Mouse (Mus musculus) small intestine, adult 2 months (tissue): Measurements from ENCODE around the gene Muc1. TPM values are rescaled to one million over a fixed set of nuclear protein-coding genes. Genes with fewer than 3 reads are reported as not detected.

Source experiments
- H3K27ac ChIP-seq: fragments of 200-500 bp; 2 replicates; pipeline ENCODE4 v1.5.1; 2012; ENCODE audit warnings: low read depth, low read length, control low read depth, inconsistent platforms; ENCODE audit not compliant: insufficient read depth
- H3K27me3 ChIP-seq: fragments of 200-500 bp; 2 replicates; pipeline ENCODE4 v1.6.1; 2012; ENCODE audit warnings: mild to moderate bottlenecking, moderate library complexity, low read length, inconsistent platforms; ENCODE audit not compliant: control insufficient read depth, insufficient read depth
- H3K36me3 ChIP-seq: fragments of 200-500 bp; 2 replicates; pipeline ENCODE4 v1.6.1; 2012; ENCODE audit warnings: mild to moderate bottlenecking, low read length, control low read depth, inconsistent platforms; ENCODE audit not compliant: control insufficient read depth, insufficient read depth
- H3K4me1 ChIP-seq: fragments of 200-500 bp; 2 replicates; pipeline ENCODE4 v1.6.1; 2012; ENCODE audit warnings: low read length, inconsistent platforms, mixed read lengths; ENCODE audit not compliant: control insufficient read depth, insufficient read depth, insufficient read length
- H3K4me3 ChIP-seq: fragments of 200-500 bp; 2 replicates; pipeline ENCODE4 v1.5.1; 2012; ENCODE audit warnings: low read depth, mild to moderate bottlenecking, control low read depth, inconsistent platforms, low read length, moderate library complexity
- CTCF ChIP-seq: fragments of 200-500 bp; IDR thresholded peaks from 2 replicates; pipeline ENCODE4 v1.5.1; 2012; ENCODE audit warnings: low read depth, mild to moderate bottlenecking, control low read depth, inconsistent platforms, low read length, moderate library complexity, mixed read lengths; ENCODE audit not compliant: insufficient replicate concordance, insufficient read length; ENCODE audit errors: extremely low read depth
- POLR2A ChIP-seq: fragments of 200-500 bp; IDR thresholded peaks from 2 replicates; pipeline ENCODE4 v1.6.1; 2012; ENCODE audit warnings: low read depth, mild to moderate bottlenecking, control low read depth, inconsistent platforms, low read length, moderate library complexity
- WGBS: fragments of 180-500 bp; shearing (Covaris S2); methylation state at CpG from one replicate; pipeline ENCODE4 v1.1.7; 2018; 5-methylcytosine and 5-hydroxymethylcytosine counted together
- polyA plus RNA-seq: library from polyadenylated mRNA; depleted of rRNA; stranded (reverse); fragments of >200 nt; gene quantifications from 2 replicates; pipeline ENCODE4 v1.2.3, GENCODE M21; 2012

Muc1 gene
- polyA plus RNA-seq, 1 experiment, result 0.76 TPM

GRCm38 (mm10) chr3:89187690-89188477, 41.0 kb upstream of the Muc1 start:
- 88% methylated on average over 18 of the region's 18 CpGs for WGBS
- TF ChIP-seq POLR2A, result no peak
- no peak for TF ChIP-seq CTCF
- Histone ChIP-seq H3K27ac (peak overlapping the region; percentile 68), H3K27me3 (no peaks in the 10 kb centered on the region), H3K4me1 (peaks cover 4% of the 10 kb centered on the region; the same call in 1 of the 2 replicates), H3K4me3 (peak overlapping the region; percentile 52), H3K36me3 (no peaks in the 10 kb centered on the region)

- WGBS, result 84% methylated on average over 12 of the region's 12 CpGs
- peak overlapping the region; percentile 68 for H3K27ac ChIP-seq
Observed at GRCm38 (mm10) chr3:89188478-89188875, 40.4 kb upstream of the Muc1 start.

GRCm38 (mm10) chr3:89190436-89190835, 38.4 kb upstream of the Muc1 start:
- 66% methylated on average over 8 of the region's 8 CpGs for WGBS
- Histone ChIP-seq H3K27ac (peak overlapping the region; percentile 61), H3K4me3 (no peak overlapping the region), H3K36me3 (no peaks in the 10 kb centered on the region), H3K27me3 (no peaks in the 10 kb centered on the region), H3K4me1 (no peaks in the 10 kb centered on the region)
- TF ChIP-seq CTCF (no peak), POLR2A (no peak)

More at GRCm38 (mm10) chr3:89188478-89188875, 40.4 kb upstream of the Muc1 start:
- Histone ChIP-seq H3K4me1 (no peaks in the 10 kb centered on the region; the same call in 1 of the 2 replicates), H3K36me3 (no peaks in the 10 kb centered on the region), H3K27me3 (no peaks in the 10 kb centered on the region), H3K4me3 (peak overlapping the region; percentile 52)
- TF ChIP-seq CTCF (no peak), POLR2A (no peak)

GRCm38 (mm10) chr3:89193351-89193750, 35.5 kb upstream of the Muc1 start:
- no peaks in the 10 kb centered on the region for H3K27me3 ChIP-seq
- no peak overlapping the region for H3K4me3 ChIP-seq
- no peak for TF ChIP-seq CTCF

GRCm38 (mm10) chr3:89193853-89194252, 35.0 kb upstream of the Muc1 start:
- 95% methylated on average over 2 of the region's 2 CpGs for WGBS
- no peak overlapping the region for H3K4me3 ChIP-seq
- peaks cover 5% of the 10 kb centered on the region; the same call in 1 of the 2 replicates for H3K4me1 ChIP-seq
- H3K27ac ChIP-seq, result no peak overlapping the region
- no peak for TF ChIP-seq POLR2A
- peak; percentile 18; the same call in 1 of the 2 replicates for TF ChIP-seq CTCF
- H3K27me3 ChIP-seq, result no peaks in the 10 kb centered on the region
- H3K36me3 ChIP-seq, result no peaks in the 10 kb centered on the region

More at GRCm38 (mm10) chr3:89193351-89193750, 35.5 kb upstream of the Muc1 start:
- H3K4me1 ChIP-seq, result peaks cover 5% of the 10 kb centered on the region; the same call in 1 of the 2 replicates
- 55% methylated on average over 1 of the region's 1 CpGs for WGBS
- no peak overlapping the region for H3K27ac ChIP-seq
- no peaks in the 10 kb centered on the region for H3K36me3 ChIP-seq

- 7% methylated on average over 33 of the region's 33 CpGs for WGBS
- Histone ChIP-seq H3K4me1 (peaks cover 5% of the 10 kb centered on the region; the same call in 1 of the 2 replicates), H3K27ac (peak overlapping the region; percentile 65), H3K36me3 (no peaks in the 10 kb centered on the region), H3K4me3 (peak overlapping the region; percentile 61), H3K27me3 (no peaks in the 10 kb centered on the region)
- peak; percentile 51; the same call in 1 of the 2 replicates for TF ChIP-seq CTCF
- peak; percentile 51; the same call in 1 of the 2 replicates for TF ChIP-seq POLR2A
Observed at GRCm38 (mm10) chr3:89195979-89196877, 32.6 kb upstream of the Muc1 start.
